8 mouse cellular contexts compared by ENCODE assay signal in the genomic region with DNA sequence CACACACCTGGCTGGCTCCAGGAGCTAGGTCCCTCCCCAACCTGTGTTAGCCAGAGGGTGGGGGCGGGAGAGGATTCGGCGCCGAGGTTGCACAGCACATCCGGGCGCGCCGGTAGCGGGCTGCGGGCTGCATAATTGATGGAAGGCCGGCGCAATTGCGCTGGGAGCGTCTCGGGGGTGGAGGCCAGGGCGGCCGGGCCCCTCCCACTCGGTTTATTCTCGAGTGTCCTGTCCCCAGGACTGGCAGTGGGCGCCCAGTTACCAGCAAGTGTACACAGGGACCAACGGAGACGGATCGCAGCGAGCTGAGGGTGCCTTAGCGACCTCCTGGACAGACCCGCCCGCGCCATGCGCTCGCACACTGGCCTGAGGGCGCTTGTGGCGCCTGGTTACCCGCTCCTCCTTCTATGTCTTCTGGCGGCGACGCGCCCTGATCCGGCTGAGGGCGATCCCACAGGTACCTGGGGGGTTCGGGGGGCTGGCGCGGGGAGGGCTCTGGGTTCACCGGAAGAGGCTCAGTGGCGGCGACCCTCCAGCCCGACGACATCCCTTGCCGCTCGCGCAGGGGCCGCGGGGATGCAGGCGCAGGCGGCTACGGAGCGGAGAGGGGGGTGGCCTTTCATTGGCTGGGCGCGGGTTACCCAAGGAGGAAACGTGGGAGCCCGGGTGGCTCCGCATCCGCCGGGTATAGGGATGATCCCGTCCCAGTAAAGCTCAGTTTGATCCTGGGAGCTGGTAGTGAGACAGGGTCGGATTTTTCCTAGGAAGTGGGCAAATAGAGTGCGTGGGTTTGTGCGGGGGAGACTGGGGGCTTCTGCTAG. TPM values are rescaled to one million over a fixed set of nuclear protein-coding genes. Genes with fewer than 3 reads are reported as not detected.
DNase-seq lines count a peak whose midpoint lies in the region; ATAC-seq and TF ChIP-seq lines count a peak whose summit lies in the region.

A gene (minus strand): TSS at position 575 of the 821 bp plus-strand sequence.

- peak; percentile 72 for ATAC-seq in heart, embryonic 12.5 days (ENCODE audit: insufficient number of reproducible peaks, low FRiP score)
- peak; percentile 82 for ATAC-seq in kidney, postnatal 0 days (replicated peaks; ENCODE audit: low FRiP score, low read depth)
- peak; percentile 69 for ATAC-seq in liver, embryonic 11.5 days (replicated peaks; ENCODE audit: low FRiP score)
- peak; percentile 84 for ATAC-seq in midbrain, postnatal 0 days (ENCODE audit: low FRiP score)

- H3K36me3 ChIP-seq in heart, embryonic 12.5 days, result no peaks in the 10 kb centered on the region
- no peaks in the 10 kb centered on the region for H3K36me3 ChIP-seq in kidney, postnatal 0 days (ENCODE audit: insufficient read depth, low read length)
- no peaks in the 10 kb centered on the region for H3K36me3 ChIP-seq in liver, embryonic 11.5 days (ENCODE audit: control insufficient read depth, insufficient read depth, low read length)
- no peaks in the 10 kb centered on the region for H3K36me3 ChIP-seq in midbrain, postnatal 0 days (ENCODE audit: insufficient read depth, low read length)
- no peaks in the 10 kb centered on the region for H3K36me3 ChIP-seq in splenic B cell, adult 2 months (ENCODE audit: control insufficient read depth, insufficient read depth, low read length, poor library complexity, severe bottlenecking)

- peak within 1 kb of the TSS; percentile 95 for H3K4me2 ChIP-seq in heart, embryonic 12.5 days
- peak within 1 kb of the TSS; percentile 98 for H3K4me2 ChIP-seq in kidney, postnatal 0 days (ENCODE audit: low read length)
- H3K4me2 ChIP-seq in liver, embryonic 11.5 days, result peak within 1 kb of the TSS; percentile 91
- H3K4me2 ChIP-seq in midbrain, postnatal 0 days (ENCODE audit: low read depth, low read length, poor library complexity, severe bottlenecking), result peak within 1 kb of the TSS; percentile 70

- whole genome bisulfite sequencing in heart, embryonic 12.5 days, result under 1% methylated on average over 67 of the region's 67 CpGs
- WGBS in kidney, postnatal 0 days, result under 1% methylated on average over 65 of the region's 67 CpGs
- under 1% methylated on average over 66 of the region's 67 CpGs for WGBS in liver, embryonic 11.5 days
- under 1% methylated on average over 57 of the region's 67 CpGs for WGBS in midbrain, postnatal 0 days

- DNase-seq in A20 (ENCODE audit: low read depth, low spot score), result peak; percentile 90
- peak; percentile 16 for DNase-seq in adrenal gland, adult 8-10 months
- peak; percentile 41 for DNase-seq in embryo, embryonic 11.5 days (ENCODE audit: low read depth, low spot score)
- peak; percentile 54 for DNase-seq in kidney, postnatal 0 days (ENCODE audit: low spot score)
- peak; percentile 73 for DNase-seq in liver, embryonic 11.5 days (ENCODE audit: low spot score)
- DNase-seq in midbrain, postnatal 0 days (ENCODE audit: low spot score), result peak; percentile 67
- DNase-seq in splenic B cell, adult 2 months (ENCODE audit: low read depth, low spot score), result peak; percentile 40

- no peaks in the 10 kb centered on the region for H3K9me3 ChIP-seq in heart, embryonic 12.5 days (replicated peaks)
- no peaks in the 10 kb centered on the region for H3K9me3 ChIP-seq in kidney, postnatal 0 days (replicated peaks; ENCODE audit: low read length)
- no peaks in the 10 kb centered on the region for H3K9me3 ChIP-seq in liver, embryonic 11.5 days (ENCODE audit: control insufficient read depth, low read length)
- no peaks in the 10 kb centered on the region for H3K9me3 ChIP-seq in midbrain, postnatal 0 days (ENCODE audit: low read length)

- H3K27ac ChIP-seq in heart, embryonic 12.5 days (ENCODE audit: poor library complexity, severe bottlenecking), result no peak within 1 kb of the TSS
- H3K27ac ChIP-seq in kidney, postnatal 0 days, result peak within 1 kb of the TSS; percentile 63; the same call in 1 of the 2 replicates
- peak within 1 kb of the TSS; percentile 55 for H3K27ac ChIP-seq in liver, embryonic 11.5 days (ENCODE audit: low read depth, low read length)
- H3K27ac ChIP-seq in midbrain, postnatal 0 days (ENCODE audit: low read depth, low read length), result peak within 1 kb of the TSS; percentile 62

- TF ChIP-seq CTCF in kidney, postnatal 0 days (IDR thresholded peaks at IDR 0.05; ENCODE audit: low read depth), result no peak
- no peak for TF ChIP-seq CTCF in midbrain, postnatal 0 days (IDR thresholded peaks at IDR 0.05)

- peak within 1 kb of the TSS; percentile 79 for H3K4me3 ChIP-seq in heart, embryonic 12.5 days
- H3K4me3 ChIP-seq in kidney, postnatal 0 days (replicated peaks; ENCODE audit: low read depth, low read length), result peak within 1 kb of the TSS; percentile 63
- H3K4me3 ChIP-seq in liver, embryonic 11.5 days (ENCODE audit: low read depth, low read length), result peak within 1 kb of the TSS; percentile 65
- peak within 1 kb of the TSS; percentile 82 for H3K4me3 ChIP-seq in midbrain, postnatal 0 days (ENCODE audit: low read depth, low read length)

- no peaks in the 10 kb centered on the region for H3K27me3 ChIP-seq in heart, embryonic 12.5 days (replicated peaks)
- H3K27me3 ChIP-seq in kidney, postnatal 0 days (ENCODE audit: insufficient read depth, low read length), result 0 out of 2 replicates have a peak, but pooled peaks cover 6% of the 10 kb centered on the region
- peaks cover 15% of the 10 kb centered on the region for H3K27me3 ChIP-seq in liver, embryonic 11.5 days (replicated peaks; ENCODE audit: control insufficient read depth, insufficient read depth, low read length)
- H3K27me3 ChIP-seq in midbrain, postnatal 0 days (ENCODE audit: insufficient read depth, low read length), result no peaks in the 10 kb centered on the region
- H3K27me3 ChIP-seq in splenic B cell, adult 2 months (ENCODE audit: control insufficient read depth, insufficient read depth, low read length, poor library complexity, severe bottlenecking), result peaks cover 2% of the 10 kb centered on the region

- peak within 1 kb of the TSS; percentile 74 for H3K9ac ChIP-seq in heart, embryonic 12.5 days
- peak within 1 kb of the TSS; percentile 59 for H3K9ac ChIP-seq in kidney, postnatal 0 days (ENCODE audit: low read depth, low read length)
- peak within 1 kb of the TSS; percentile 57 for H3K9ac ChIP-seq in liver, embryonic 11.5 days (ENCODE audit: low read depth, low read length)
- peak within 1 kb of the TSS; percentile 87 for H3K9ac ChIP-seq in midbrain, postnatal 0 days (replicated peaks; ENCODE audit: low read length, poor library complexity, severe bottlenecking)

- peaks cover 7% of the 10 kb centered on the region for H3K4me1 ChIP-seq in heart, embryonic 12.5 days (replicated peaks)
- H3K4me1 ChIP-seq in kidney, postnatal 0 days (replicated peaks; ENCODE audit: insufficient read depth, low read length), result no peaks in the 10 kb centered on the region; the same call in 1 of the 2 replicates
- H3K4me1 ChIP-seq in liver, embryonic 11.5 days (replicated peaks; ENCODE audit: control insufficient read depth, insufficient read depth, low read length), result 0 out of 2 replicates have a peak, but pooled peaks cover 4% of the 10 kb centered on the region
- H3K4me1 ChIP-seq in midbrain, postnatal 0 days (ENCODE audit: insufficient read depth, low read length), result peaks cover 5% of the 10 kb centered on the region; the same call in 1 of the 2 replicates

RNA-seq across cellular contexts. Expression of the gene that starts here (rescaled TPM):
- total RNA-seq in adrenal gland, adult 8-10 months (2022), result under 1 TPM in 3 of 4 experiments, not detected in 1; 0.09 to 0.25 (median 0.10) TPM
- 0.08 and 0.15 TPM in 2 replicates for polyA plus RNA-seq in heart, embryonic 12.5 days (2016; fragmentation: Nextera tagmentation; extraction: Ambion mirVana)
- polyA plus RNA-seq in kidney, postnatal 0 days (2015; fragmentation: Nextera tagmentation; extraction: Ambion mirVana), result 0.10 and 0.13 TPM in 2 replicates
- polyA plus RNA-seq in liver, embryonic 11.5 days (2014; fragmentation: Nextera tagmentation; extraction: Ambion mirVana), result not detected in 2 replicates
- 0.71 and 0.80 TPM in 2 replicates for total RNA-seq in midbrain, postnatal 0 days (2014; rRNA removed)
- 0.10 and 0.16 TPM in 2 replicates for polyA plus RNA-seq in midbrain, postnatal 0 days (2015; fragmentation: Nextera tagmentation; extraction: Ambion mirVana)

Comparison
In these comparisons a context has a peak if more than half of its experiments do, and no peak if none do; other contexts are left out.
1. Peak in DNase-seq in adrenal gland, adult 8-10 months; RNA of the gene not detected or under 1 TPM.
2. Peak in ATAC-seq, H3K4me3 ChIP-seq, H3K9ac ChIP-seq and H3K4me2 ChIP-seq in heart, embryonic 12.5 days; RNA of the gene not detected or under 1 TPM.
3. Peak in DNase-seq, ATAC-seq, H3K4me3 ChIP-seq, H3K27ac ChIP-seq, H3K9ac ChIP-seq and H3K4me2 ChIP-seq in kidney, postnatal 0 days; RNA of the gene not detected or under 1 TPM.
4. Peak in DNase-seq, ATAC-seq, H3K4me3 ChIP-seq, H3K27ac ChIP-seq, H3K9ac ChIP-seq and H3K4me2 ChIP-seq in liver, embryonic 11.5 days; RNA of the gene not detected or under 1 TPM.
5. Peak in DNase-seq, ATAC-seq, H3K4me3 ChIP-seq, H3K27ac ChIP-seq, H3K9ac ChIP-seq and H3K4me2 ChIP-seq in midbrain, postnatal 0 days; RNA of the gene not detected or under 1 TPM.
6. DNase-seq: peak in every context shown above with its lines; median percentile 90 in A20; 73 in liver, embryonic 11.5 days; 67 in midbrain, postnatal 0 days; 54 in kidney, postnatal 0 days; 41 in embryo, embryonic 11.5 days; 40 in splenic B cell, adult 2 months; 16 in adrenal gland, adult 8-10 months.